Mouse (Mus musculus): Measurements from ENCODE around the gene Ceacam1. TPM values are rescaled to one million over a fixed set of nuclear protein-coding genes. Genes with fewer than 3 reads are reported as not detected.

Ceacam1 gene
- polyA plus RNA-seq, 1 experiment: 32.1 TPM

DNA sequence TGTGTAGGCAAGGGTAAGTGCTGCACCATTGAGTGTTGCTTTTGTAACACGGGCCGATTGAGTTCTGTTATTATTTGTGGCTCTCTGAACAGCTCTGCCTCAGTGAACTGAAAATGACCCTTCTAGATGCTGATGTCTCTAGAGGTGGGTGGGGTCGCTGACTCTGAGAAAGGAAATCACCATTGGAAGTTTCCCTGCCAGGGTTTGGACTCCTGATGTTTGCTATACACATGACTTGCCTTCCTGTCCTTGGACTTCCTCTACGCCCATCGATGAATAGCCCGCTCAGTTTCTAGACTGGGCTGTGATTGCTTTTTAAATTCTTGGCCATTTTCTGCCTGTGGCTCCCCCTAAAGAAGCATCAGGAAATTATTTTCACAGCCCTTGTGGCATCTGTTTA lies 41.2 kb downstream of the Ceacam1 start:
- DNase-seq: peak; percentile 80
- no peak for TF ChIP-seq CTCF (conservative IDR thresholded peaks at IDR 0.05; ENCODE audit: insufficient read depth, insufficient read length, low read depth, low read length)
- no peak for TF ChIP-seq POLR2A (IDR thresholded peaks at IDR 0.05; ENCODE audit: low read depth, low read length)
- WGBS: 68% methylated on average over 6 of the region's 6 CpGs

DNA sequence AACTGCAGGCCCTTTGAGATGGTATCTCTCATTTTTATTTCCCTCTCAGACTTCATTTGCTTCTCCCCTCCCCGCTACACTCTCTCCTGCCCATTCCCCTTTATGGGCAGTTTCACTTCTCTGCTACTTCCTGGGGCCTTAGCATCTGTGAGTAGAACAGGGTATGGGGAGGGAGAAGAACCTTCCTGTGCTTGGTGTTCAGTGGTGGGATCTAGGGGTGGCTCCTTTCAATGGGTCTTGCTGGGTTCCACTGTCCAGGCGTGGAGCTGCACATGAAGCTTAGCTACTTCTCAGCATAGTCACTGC lies 41.9 kb downstream of the Ceacam1 start:
- H3K27ac ChIP-seq (ENCODE audit: insufficient read depth, low read depth, low read length): peak overlapping the region; percentile 82
- WGBS: 86% methylated on average over 2 of the region's 2 CpGs
- TF ChIP-seq POLR2A (IDR thresholded peaks at IDR 0.05; ENCODE audit: low read depth, low read length): no peak
- TF ChIP-seq CTCF (conservative IDR thresholded peaks at IDR 0.05; ENCODE audit: insufficient read depth, insufficient read length, low read depth, low read length): no peak
- H3K36me3 ChIP-seq (ENCODE audit: control insufficient read depth, insufficient read depth, low read length): no peaks in the 10 kb centered on the region
- DNase-seq: no peak
- H3K4me1 ChIP-seq (ENCODE audit: control insufficient read depth, insufficient read depth, low read length): peaks cover 5% of the 10 kb centered on the region
- H3K27me3 ChIP-seq (replicated peaks; ENCODE audit: control insufficient read depth, insufficient read depth, low read length): no peaks in the 10 kb centered on the region
- no peak overlapping the region for H3K4me3 ChIP-seq (ENCODE audit: insufficient read depth, low read depth, low read length)

More for the DNA sequence above, 41.2 kb downstream of the Ceacam1 start:
- Histone ChIP-seq H3K36me3 (ENCODE audit: control insufficient read depth, insufficient read depth, low read length) (no peaks in the 10 kb centered on the region), H3K4me1 (ENCODE audit: control insufficient read depth, insufficient read depth, low read length) (peaks cover 9% of the 10 kb centered on the region), H3K27me3 (replicated peaks; ENCODE audit: control insufficient read depth, insufficient read depth, low read length) (no peaks in the 10 kb centered on the region), H3K27ac (ENCODE audit: insufficient read depth, low read depth, low read length) (peak overlapping the region; percentile 82), H3K4me3 (ENCODE audit: insufficient read depth, low read depth, low read length) (no peak overlapping the region)

- no peaks in the 10 kb centered on the region for H3K36me3 ChIP-seq (ENCODE audit: control insufficient read depth, insufficient read depth, low read length)
- peaks cover 2% of the 10 kb centered on the region; the same call in 1 of the 2 replicates for H3K4me1 ChIP-seq (ENCODE audit: control insufficient read depth, insufficient read depth, low read length)
- H3K27ac ChIP-seq (ENCODE audit: insufficient read depth, low read depth, low read length): peak overlapping the region; percentile 1; the same call in 1 of the 2 replicates
- H3K27me3 ChIP-seq (replicated peaks; ENCODE audit: control insufficient read depth, insufficient read depth, low read length): no peaks in the 10 kb centered on the region
- WGBS: 87% methylated on average over 10 of the region's 10 CpGs
- TF ChIP-seq POLR2A (IDR thresholded peaks at IDR 0.05; ENCODE audit: low read depth, low read length): no peak
- no peak for TF ChIP-seq CTCF (conservative IDR thresholded peaks at IDR 0.05; ENCODE audit: insufficient read depth, insufficient read length, low read depth, low read length)
- peak; percentile 54 for DNase-seq
- H3K4me3 ChIP-seq (ENCODE audit: insufficient read depth, low read depth, low read length): no peak overlapping the region
Observed at GRCm38 (mm10) chr7:25434654-25435545, 42.5 kb downstream of the Ceacam1 start.

DNA sequence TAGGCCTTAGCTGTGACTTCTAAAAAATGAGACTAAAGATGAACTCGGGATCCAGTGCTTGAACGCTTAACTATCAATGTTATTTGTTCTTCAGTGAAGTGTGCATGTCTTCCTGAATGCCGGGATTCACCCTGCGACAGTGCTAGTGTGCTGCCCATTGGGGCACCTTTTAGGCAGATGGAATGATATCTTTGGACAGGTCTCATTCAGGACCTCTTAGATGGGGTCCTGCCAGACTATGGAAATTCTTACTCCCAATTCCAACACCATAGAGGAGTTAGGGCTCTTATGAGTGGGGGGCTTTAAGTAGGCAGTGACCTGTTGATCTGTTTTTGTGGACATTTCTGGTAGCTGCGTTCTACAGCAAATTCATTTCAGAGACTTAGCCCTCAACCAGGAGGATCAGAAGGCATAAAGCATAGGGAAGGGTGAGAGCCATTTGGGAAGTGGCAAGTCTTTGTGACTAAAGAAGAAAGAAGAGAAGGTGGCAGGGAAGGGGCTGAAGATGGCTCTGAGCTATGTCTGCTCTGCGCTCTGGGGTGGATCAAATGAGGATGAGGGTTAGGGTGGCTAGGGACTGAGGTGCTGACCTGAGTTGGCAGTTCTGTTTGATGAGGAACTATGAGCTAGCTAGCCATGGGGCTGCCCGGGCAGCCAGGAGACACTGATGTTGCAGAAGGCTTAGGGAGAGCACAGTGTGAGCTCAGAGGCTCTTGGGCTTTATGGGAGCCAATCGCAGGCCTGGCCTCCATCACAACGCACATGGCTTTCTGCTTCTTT lies 43.4 kb downstream of the Ceacam1 start:
- WGBS: 86% methylated on average over 9 of the region's 9 CpGs

GRCm38 (mm10) chr7:25433007-25433541 lies 44.3 kb downstream of the Ceacam1 start:
- peak; percentile 64 for DNase-seq
- H3K36me3 ChIP-seq (ENCODE audit: control insufficient read depth, insufficient read depth, low read length): no peaks in the 10 kb centered on the region
- no peak overlapping the region for H3K4me3 ChIP-seq (ENCODE audit: insufficient read depth, low read depth, low read length)
- no peaks in the 10 kb centered on the region for H3K27me3 ChIP-seq (replicated peaks; ENCODE audit: control insufficient read depth, insufficient read depth, low read length)
- H3K4me1 ChIP-seq (ENCODE audit: control insufficient read depth, insufficient read depth, low read length): peaks cover 2% of the 10 kb centered on the region; the same call in 1 of the 2 replicates
- WGBS: 42% methylated on average over 5 of the region's 5 CpGs
- H3K27ac ChIP-seq (ENCODE audit: insufficient read depth, low read depth, low read length): peak overlapping the region; percentile 28; the same call in 1 of the 2 replicates
- no peak for TF ChIP-seq CTCF (conservative IDR thresholded peaks at IDR 0.05; ENCODE audit: insufficient read depth, insufficient read length, low read depth, low read length)
- no peak for TF ChIP-seq POLR2A (IDR thresholded peaks at IDR 0.05; ENCODE audit: low read depth, low read length)

More for the DNA sequence above, 43.4 kb downstream of the Ceacam1 start:
- Histone ChIP-seq H3K27me3 (replicated peaks; ENCODE audit: control insufficient read depth, insufficient read depth, low read length) (no peaks in the 10 kb centered on the region), H3K4me3 (ENCODE audit: insufficient read depth, low read depth, low read length) (no peak overlapping the region), H3K36me3 (ENCODE audit: control insufficient read depth, insufficient read depth, low read length) (no peaks in the 10 kb centered on the region), H3K27ac (ENCODE audit: insufficient read depth, low read depth, low read length) (peak overlapping the region; percentile 58), H3K4me1 (ENCODE audit: control insufficient read depth, insufficient read depth, low read length) (peaks cover 2% of the 10 kb centered on the region; the same call in 1 of the 2 replicates)
- DNase-seq: no peak
- TF ChIP-seq CTCF (conservative IDR thresholded peaks at IDR 0.05; ENCODE audit: insufficient read depth, insufficient read length, low read depth, low read length): no peak
- no peak for TF ChIP-seq POLR2A (IDR thresholded peaks at IDR 0.05; ENCODE audit: low read depth, low read length)

DNA sequence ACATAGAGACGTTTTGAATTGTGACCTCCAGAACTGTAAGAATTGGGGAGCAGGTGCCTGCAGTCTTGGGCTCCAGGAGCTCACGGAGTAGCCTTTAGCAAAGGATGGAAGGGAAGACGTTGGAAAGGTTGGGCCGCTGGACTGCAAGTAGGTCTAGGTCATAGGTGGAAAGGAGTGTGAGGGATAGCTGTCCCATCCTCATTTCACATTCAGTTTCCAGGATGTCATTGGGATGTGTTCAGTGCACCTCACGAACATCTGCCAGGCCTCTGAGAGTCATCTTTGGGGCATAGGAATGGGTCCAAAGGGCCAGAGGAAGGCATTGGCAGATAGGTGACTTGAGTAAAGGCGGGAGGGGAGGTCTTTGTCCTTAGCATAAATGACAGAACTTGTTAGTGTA lies 45.0 kb downstream of the Ceacam1 start:
- Histone ChIP-seq H3K27me3 (replicated peaks; ENCODE audit: control insufficient read depth, insufficient read depth, low read length) (no peaks in the 10 kb centered on the region), H3K4me1 (ENCODE audit: control insufficient read depth, insufficient read depth, low read length) (peaks cover 2% of the 10 kb centered on the region; the same call in 1 of the 2 replicates), H3K27ac (ENCODE audit: insufficient read depth, low read depth, low read length) (no peak overlapping the region), H3K4me3 (ENCODE audit: insufficient read depth, low read depth, low read length) (no peak overlapping the region), H3K36me3 (ENCODE audit: control insufficient read depth, insufficient read depth, low read length) (no peaks in the 10 kb centered on the region)
- TF ChIP-seq CTCF (conservative IDR thresholded peaks at IDR 0.05; ENCODE audit: insufficient read depth, insufficient read length, low read depth, low read length) (no peak), POLR2A (IDR thresholded peaks at IDR 0.05; ENCODE audit: low read depth, low read length) (no peak)
- DNase-seq: no peak
- 92% methylated on average over 6 of the region's 6 CpGs for WGBS
